Mouse (Mus musculus) liver, postnatal 0 days (tissue): Measurements from ENCODE around the gene Cfap20. TPM values are rescaled to one million over a fixed set of nuclear protein-coding genes. Genes with fewer than 3 reads are reported as not detected.

Source experiments
- ATAC-seq: fragments of 200-750 bp; cut with Nextera tagmentation; 2 replicates; pipeline ENCODE4 v1.8.0; 2017; ENCODE audit warnings: mild to moderate bottlenecking, moderate library complexity
- DNase-seq: peaks from one replicate; pipeline ENCODE4 v3.0.0-alpha.2; 2016
- H3K27ac ChIP-seq: fragments of 300-500 bp; sonication (generic); 2 replicates; pipeline ENCODE4 v1.5.1; 2014; ENCODE audit warnings: antibody characterized with exemption, moderate library complexity, mild to moderate bottlenecking, low read depth
- H3K27me3 ChIP-seq: fragments of 300-500 bp; sonication (generic); 2 replicates; pipeline ENCODE4 v1.6.1; 2014; ENCODE audit warnings: low read length, control low read depth, mixed read lengths; ENCODE audit not compliant: insufficient read depth
- H3K36me3 ChIP-seq: fragments of 300-500 bp; sonication (generic); replicated peaks from 2 replicates; pipeline ENCODE4 v1.6.1; 2014; ENCODE audit warnings: mild to moderate bottlenecking, control low read depth, low read length, moderate library complexity, mixed read lengths; ENCODE audit not compliant: insufficient read depth
- H3K4me1 ChIP-seq: fragments of 300-500 bp; sonication (generic); 2 replicates; pipeline ENCODE4 v1.6.1; 2014; ENCODE audit warnings: antibody characterized with exemption, mild to moderate bottlenecking, control low read depth; ENCODE audit not compliant: insufficient read depth
- H3K4me2 ChIP-seq: fragments of 300-500 bp; sonication (generic); 2 replicates; pipeline ENCODE4 v1.6.1; 2014; ENCODE audit warnings: low read depth, mild to moderate bottlenecking, low read length, moderate library complexity, mixed read lengths
- H3K4me3 ChIP-seq: fragments of 300-500 bp; sonication (generic); 2 replicates; pipeline ENCODE4 v1.5.1; 2014; ENCODE audit warnings: low read depth, low read length
- H3K9ac ChIP-seq: fragments of 300-500 bp; sonication (generic); replicated peaks from 2 replicates; pipeline ENCODE4 v1.6.1; 2014; ENCODE audit warnings: mild to moderate bottlenecking, moderate library complexity
- H3K9me3 ChIP-seq: fragments of 300-500 bp; sonication (generic); 2 replicates; pipeline ENCODE4 v1.6.1; 2016; ENCODE audit warnings: mild to moderate bottlenecking, control low read depth, low read length, mixed read lengths
- CTCF ChIP-seq: sonication (generic); IDR thresholded peaks from 2 replicates; pipeline ENCODE4 v1.5.1; 2016; ENCODE audit warnings: antibody characterized with exemption, low read depth
- EP300 ChIP-seq: IDR thresholded peaks from 2 replicates; pipeline ENCODE4 v1.6.1; 2016; ENCODE audit warnings: antibody characterized with exemption, low read depth, mild to moderate bottlenecking
- WGBS: fragments of 180-500 bp; shearing (Covaris S2); extraction: QIAGEN DNeasy Blood & Tissue Kit; methylation state at CpG from one replicate; pipeline ENCODE4 v1.1.7; 2014; ENCODE audit not compliant: insufficient replicate concordance; 5-methylcytosine and 5-hydroxymethylcytosine counted together
- polyA plus RNA-seq: library from polyadenylated mRNA; unstranded; fragments of >200 nt; fragmentation: Nextera tagmentation; extraction: Ambion mirVana; gene quantifications from 2 replicates; pipeline ENCODE4 v1.2.1, GENCODE M21; 2015

Gene Cfap20
- polyA plus RNA-seq, 1 experiment from 2014 or later, result 33.1 TPM

GRCm38 (mm10) chr8:95409518-95409917 lies 25.2 kb downstream of the Cfap20 start:
- no peak overlapping the region for H3K4me2 ChIP-seq
- DNase-seq (no peak), ATAC-seq (no peak)
- no peak for TF ChIP-seq CTCF
- TF ChIP-seq EP300, result no peak
- H3K36me3 ChIP-seq, result no peaks in the 10 kb centered on the region
- no peak overlapping the region for H3K4me3 ChIP-seq
- WGBS, result 60% methylated on average over 5 of the region's 5 CpGs
- H3K27me3 ChIP-seq, result no peaks in the 10 kb centered on the region
- H3K27ac ChIP-seq, result no peak overlapping the region
- H3K9me3 ChIP-seq, result no peaks in the 10 kb centered on the region
- peaks cover 2% of the 10 kb centered on the region; the same call in 1 of the 2 replicates for H3K4me1 ChIP-seq
- no peak overlapping the region for H3K9ac ChIP-seq

DNA sequence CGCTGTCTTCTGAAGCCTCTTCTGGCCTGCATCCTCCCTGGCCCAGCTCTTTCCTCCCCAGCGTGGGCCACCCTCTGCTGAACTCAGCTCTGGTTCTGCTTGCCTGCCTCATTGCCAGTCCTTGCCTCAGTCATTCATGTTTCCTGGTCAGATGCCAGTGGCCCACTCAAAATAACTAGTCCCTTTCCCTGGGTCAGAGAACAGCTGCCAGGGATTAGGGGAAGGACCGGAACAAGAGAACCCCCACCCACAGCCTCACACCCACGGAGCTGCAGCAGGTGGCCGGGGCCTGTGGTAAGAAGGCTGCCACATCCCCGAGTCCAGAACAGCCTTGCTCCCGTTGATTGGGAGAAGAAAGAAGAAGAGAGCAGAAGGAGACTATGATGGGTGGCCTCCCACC lies 33.6 kb downstream of the Cfap20 start:
- no peaks in the 10 kb centered on the region for H3K36me3 ChIP-seq

GRCm38 (mm10) chr8:95399131-95399530 lies 35.5 kb downstream of the Cfap20 start:
- H3K36me3 ChIP-seq, result no peaks in the 10 kb centered on the region
- no peak overlapping the region for H3K27ac ChIP-seq
- no peaks in the 10 kb centered on the region for H3K27me3 ChIP-seq
- WGBS, result 87% methylated on average over 9 of the region's 9 CpGs
- no peak overlapping the region for H3K9ac ChIP-seq
- no peaks in the 10 kb centered on the region for H3K9me3 ChIP-seq
- no peaks in the 10 kb centered on the region; the same call in 1 of the 2 replicates for H3K4me1 ChIP-seq
- no peak overlapping the region for H3K4me2 ChIP-seq
- ATAC-seq, result no peak
- H3K4me3 ChIP-seq, result no peak overlapping the region
- no peak for DNase-seq
- TF ChIP-seq CTCF, result no peak
- TF ChIP-seq EP300, result no peak

More for the DNA sequence above, 33.6 kb downstream of the Cfap20 start:
- Histone ChIP-seq H3K4me3 (no peak overlapping the region), H3K9me3 (no peaks in the 10 kb centered on the region), H3K9ac (no peak overlapping the region), H3K4me1 (no peaks in the 10 kb centered on the region; the same call in 1 of the 2 replicates), H3K27ac (no peak overlapping the region), H3K27me3 (no peaks in the 10 kb centered on the region), H3K4me2 (no peak overlapping the region)
- TF ChIP-seq EP300, result no peak
- no peak for TF ChIP-seq CTCF
- no peak for DNase-seq
- WGBS, result 74% methylated on average over 7 of the region's 7 CpGs
- no peak for ATAC-seq

DNA sequence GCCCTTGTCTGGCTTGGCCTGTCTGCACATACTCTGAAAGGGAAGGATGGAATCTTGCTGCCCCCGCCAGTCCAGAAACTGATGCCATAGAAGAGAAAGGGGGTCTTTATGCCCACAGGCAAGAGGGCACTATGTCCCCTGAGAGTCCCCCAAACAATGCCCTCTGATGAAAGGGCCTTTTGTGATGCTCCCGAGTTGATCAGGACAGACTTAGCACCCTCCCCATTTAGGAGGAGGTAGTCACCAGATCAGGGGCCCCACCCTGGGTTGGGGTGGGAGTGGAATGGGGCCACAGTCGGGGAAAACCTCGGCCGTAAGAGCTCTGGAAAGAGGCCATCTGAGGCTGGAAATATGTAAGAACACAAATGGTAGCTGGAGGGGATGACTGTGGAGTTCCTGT lies 37.5 kb downstream of the Cfap20 start:
- no peaks in the 10 kb centered on the region for H3K36me3 ChIP-seq
- no peak overlapping the region for H3K9ac ChIP-seq
- H3K27me3 ChIP-seq, result no peaks in the 10 kb centered on the region
- peaks cover 3% of the 10 kb centered on the region; the same call in 1 of the 2 replicates for H3K4me1 ChIP-seq
- no peak overlapping the region for H3K4me2 ChIP-seq
- whole genome bisulfite sequencing, result 48% methylated on average over 5 of the region's 5 CpGs
- H3K9me3 ChIP-seq, result no peaks in the 10 kb centered on the region
- H3K27ac ChIP-seq, result no peak overlapping the region
- TF ChIP-seq CTCF (no peak), EP300 (no peak)
- ATAC-seq, result no peak
- DNase-seq, result no peak
- H3K4me3 ChIP-seq, result no peak overlapping the region

DNA sequence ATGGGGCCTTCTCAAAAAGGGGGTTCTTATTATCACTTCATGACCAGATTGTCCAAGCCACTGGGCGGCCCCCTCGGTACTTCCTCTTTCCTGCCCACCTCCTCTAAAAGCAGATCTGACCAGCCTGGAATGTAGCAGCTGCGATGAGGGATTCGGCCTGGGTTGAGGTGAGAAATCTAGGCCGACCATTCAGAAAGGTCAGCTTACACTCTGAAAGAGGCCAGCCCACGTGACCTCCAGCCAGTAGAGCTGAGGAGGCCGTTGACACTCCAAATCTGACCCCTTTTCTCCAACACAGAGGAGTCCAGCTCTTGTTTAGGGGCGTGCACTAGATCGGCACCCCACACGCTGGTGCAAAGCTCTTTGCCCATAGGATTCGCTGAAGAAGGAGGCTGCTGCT lies 37.9 kb downstream of the Cfap20 start:
- no peak overlapping the region for H3K27ac ChIP-seq
- TF ChIP-seq EP300 (no peak), CTCF (no peak)

DNA sequence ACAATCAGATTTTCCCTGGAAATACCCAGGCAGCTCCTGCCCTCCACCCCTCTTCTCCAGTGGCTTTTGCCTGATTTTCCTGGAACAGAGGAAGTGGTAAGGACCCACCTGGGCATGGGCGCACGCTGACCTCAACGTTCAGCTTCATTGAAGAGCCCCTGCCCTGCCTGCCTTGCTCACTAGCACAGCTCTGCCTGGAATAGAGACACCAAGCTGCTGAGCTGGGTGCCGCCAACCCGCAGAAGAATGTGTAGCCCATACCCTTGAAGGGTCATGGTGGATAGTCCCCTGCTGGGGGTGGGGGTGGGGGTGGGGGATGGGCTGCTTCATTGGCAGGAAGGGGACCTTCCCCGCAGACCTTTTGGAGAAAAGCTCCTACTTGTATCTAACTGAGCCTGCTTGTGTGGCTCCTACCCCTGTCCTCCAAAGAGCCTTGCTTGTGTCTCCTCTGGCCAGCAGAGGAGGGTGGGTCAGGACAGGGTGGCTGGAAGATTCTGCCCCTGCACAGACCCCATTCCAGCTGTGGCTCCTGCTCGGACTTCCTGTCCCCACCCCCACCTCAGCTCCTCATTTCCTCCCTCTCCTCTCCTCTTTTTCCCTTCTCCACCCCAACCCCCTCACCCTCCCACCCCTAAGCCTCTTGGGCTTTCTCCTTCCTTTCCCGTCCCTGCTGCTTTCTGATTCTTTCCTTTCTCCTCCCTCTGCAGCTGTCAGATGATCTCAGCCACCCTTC lies 39.3 kb downstream of the Cfap20 start:
- Histone ChIP-seq H3K4me3 (no peak overlapping the region), H3K9me3 (no peaks in the 10 kb centered on the region), H3K27ac (no peak overlapping the region), H3K4me2 (no peak overlapping the region), H3K27me3 (no peaks in the 10 kb centered on the region), H3K9ac (no peak overlapping the region), H3K36me3 (no peaks in the 10 kb centered on the region), H3K4me1 (peaks cover 3% of the 10 kb centered on the region; the same call in 1 of the 2 replicates)
- 26% methylated on average over 8 of the region's 8 CpGs for WGBS
- ATAC-seq (no peak), DNase-seq (no peak)
- TF ChIP-seq EP300, result no peak
- TF ChIP-seq CTCF, result no peak

More for the DNA sequence above, 37.9 kb downstream of the Cfap20 start:
- no peak for ATAC-seq
- Histone ChIP-seq H3K4me2 (no peak overlapping the region), H3K9me3 (no peaks in the 10 kb centered on the region), H3K36me3 (no peaks in the 10 kb centered on the region), H3K27me3 (no peaks in the 10 kb centered on the region), H3K4me3 (no peak overlapping the region), H3K4me1 (peaks cover 3% of the 10 kb centered on the region; the same call in 1 of the 2 replicates), H3K9ac (no peak overlapping the region)
- WGBS, result 42% methylated on average over 11 of the region's 11 CpGs
- DNase-seq, result no peak
